Mouse (Mus musculus) heart, adult 18-20 months (tissue): Measurements from ENCODE around the gene Itpr3. TPM values are rescaled to one million over a fixed set of nuclear protein-coding genes. Genes with fewer than 3 reads are reported as not detected.

Source experiments
- DNase-seq, 2 experiments: peaks; one replicate each; pipeline ENCODE4 v3.0.0; 2021 to 2022; ENCODE audit warnings: mixed read lengths in 1 of 2
- total RNA-seq, 2 experiments: library from RNA; stranded (reverse); gene quantifications; 2 replicates each; pipeline ENCODE4 v1.2.3; 2021

Gene Itpr3
- total RNA-seq, 2 experiments from 2014 or later = 4.1 to 5.8 TPM

GRCm38 (mm10) chr17:27144152-27144551 is 87.0 kb downstream of the Itpr3 start:
- DNase-seq = no peak

- no peak for DNase-seq
These were observed 89.3 kb downstream of the Itpr3 start for GRCm38 (mm10) chr17:27146323-27146923.

- no peak for DNase-seq
These were observed 93.8 kb downstream of the Itpr3 start for GRCm38 (mm10) chr17:27150871-27151270.

- no peak for DNase-seq
These were observed 94.3 kb downstream of the Itpr3 start for GRCm38 (mm10) chr17:27151411-27151810.

GRCm38 (mm10) chr17:27152976-27153723 is 96.0 kb downstream of the Itpr3 start:
- no peak for DNase-seq

GRCm38 (mm10) chr17:27153773-27154193 is 96.7 kb downstream of the Itpr3 start:
- DNase-seq = peak; percentile 72 to 84

GRCm38 (mm10) chr17:27154256-27154655 is 97.2 kb downstream of the Itpr3 start:
- DNase-seq = peak; percentile 71 to 82

- no peak for DNase-seq
These were observed 97.8 kb downstream of the Itpr3 start for GRCm38 (mm10) chr17:27154881-27155280.

- no peak for DNase-seq
These were observed 98.6 kb downstream of the Itpr3 start for GRCm38 (mm10) chr17:27155752-27156151.

GRCm38 (mm10) chr17:27158439-27158838 is 101.3 kb downstream of the Itpr3 start:
- peak in 1 of 2 experiments; percentile 73 for DNase-seq

- DNase-seq = no peak
These were observed 102.1 kb downstream of the Itpr3 start for GRCm38 (mm10) chr17:27159169-27159568.

- DNase-seq = peak; percentile 78 to 85
These were observed 103.8 kb downstream of the Itpr3 start for GRCm38 (mm10) chr17:27160905-27161304.

GRCm38 (mm10) chr17:27165054-27165773 is 108.1 kb downstream of the Itpr3 start:
- peak in 1 of 2 experiments; percentile 67 for DNase-seq

- no peak for DNase-seq
These were observed 109.8 kb downstream of the Itpr3 start for GRCm38 (mm10) chr17:27166901-27167300.

GRCm38 (mm10) chr17:27167545-27167944 is 110.4 kb downstream of the Itpr3 start, which contains the start of gene Ip6k3:
Gene Ip6k3 (minus strand): TSS chr17:27167795.
- no peak for DNase-seq

GRCm38 (mm10) chr17:27168569-27168968 is 111.5 kb downstream of the Itpr3 start:
- DNase-seq = no peak

- DNase-seq = no peak
These were observed 113.0 kb downstream of the Itpr3 start for GRCm38 (mm10) chr17:27169952-27170695.

GRCm38 (mm10) chr17:27171121-27171520 is 114.0 kb downstream of the Itpr3 start:
- no peak for DNase-seq
